Mouse (Mus musculus): ENCODE results near the gene Eif4a3. TPM values are rescaled to one million over a fixed set of nuclear protein-coding genes. Genes with fewer than 3 reads are reported as not detected.
"Not testable (repeated sequence)": the region's sequence is repeated elsewhere in the genome, so short reads cannot be mapped to it uniquely, and the experiment has no call there.

Eif4a3 gene
- total RNA-seq, 4 experiments from 2014 or later: 89.1 to 93.4 (median 90.6) TPM

GRCm38 (mm10) chr11:119249011-119249410 lies 50.9 kb downstream of the Eif4a3 start:
- DNase-seq (ENCODE audit: low spot score in 2 of 2): no peak

- not testable (repeated sequence) for DNase-seq (ENCODE audit: low spot score in 2 of 2)
Observed at GRCm38 (mm10) chr11:119245543-119245942, 54.3 kb downstream of the Eif4a3 start.

GRCm38 (mm10) chr11:119239480-119239879 lies 60.4 kb downstream of the Eif4a3 start:
- no peak for DNase-seq (ENCODE audit: low spot score in 2 of 2)

Other genes with a start within 250 kb of the Eif4a3 start
- 10 to 100 TPM; 40.7 to 47.2 (median 44.0) TPM for gene Cbx4, start 213.9 kb downstream of the Eif4a3 start, total RNA-seq (2022)
- gene Tbc1d16, start 71.6 kb downstream of the Eif4a3 start, total RNA-seq (2022): 10 to 100 TPM; 35.4 to 39.4 (median 36.7) TPM
- gene Ccdc40, start 71.5 kb downstream of the Eif4a3 start, total RNA-seq (2022): 1 to 10 TPM; 1.6 to 3.1 (median 2.4) TPM
- 100 to 1,000 TPM; 336 to 359 (median 339) TPM for gene Gaa, start 32.2 kb downstream of the Eif4a3 start, total RNA-seq (2022)
- gene Card14, start 7.7 kb upstream of the Eif4a3 start, total RNA-seq (2022): under 1 TPM; 0.36 to 0.71 (median 0.52) TPM
- gene Sgsh, start 55.4 kb upstream of the Eif4a3 start, total RNA-seq (2022): 1 to 10 TPM; 5.9 to 8.0 (median 7.0) TPM
- gene Slc26a11, start 55.5 kb upstream of the Eif4a3 start, total RNA-seq (2022): 1 to 10 TPM; 6.0 to 6.9 (median 6.3) TPM
- gene Rnf213, start 93.0 kb upstream of the Eif4a3 start, total RNA-seq (2022): 1 to 10 TPM; 3.6 to 8.6 (median 6.1) TPM
- gene Endov, start 191.3 kb upstream of the Eif4a3 start, total RNA-seq (2022): 10 to 100 TPM; 28.8 to 39.7 (median 32.2) TPM
- 100 to 1,000 TPM; 330 to 455 (median 386) TPM for gene Nptx1, start 247.7 kb upstream of the Eif4a3 start, total RNA-seq (2022)